Mouse (Mus musculus) lung, embryonic 14.5 days (tissue): ENCODE results near the gene Ago4. TPM values are rescaled to one million over a fixed set of nuclear protein-coding genes. Genes with fewer than 3 reads are reported as not detected.

Experiments
- ATAC-seq: fragments of 200-750 bp; cut with Nextera tagmentation; 2 replicates; pipeline ENCODE4 v1.8.0; 2017; ENCODE audit warnings: mild to moderate bottlenecking, moderate TSS enrichment, moderate library complexity; ENCODE audit not compliant: insufficient read depth
- DNase-seq: peaks from one replicate; pipeline ENCODE4 v3.0.0-alpha.2; 2015
- H3K27ac ChIP-seq: fragments of 300-500 bp; sonication (generic); 2 replicates; pipeline ENCODE4 v1.5.1; 2014; ENCODE audit warnings: low read depth, mild to moderate bottlenecking, moderate library complexity
- H3K27me3 ChIP-seq: fragments of 300-500 bp; sonication (generic); 2 replicates; pipeline ENCODE4 v1.6.1; 2014; ENCODE audit warnings: low read length, control low read depth; ENCODE audit not compliant: insufficient read depth
- H3K36me3 ChIP-seq: fragments of 300-500 bp; sonication (generic); 2 replicates; pipeline ENCODE4 v1.6.1; 2014; ENCODE audit warnings: control low read depth; ENCODE audit not compliant: insufficient read depth
- H3K4me1 ChIP-seq: fragments of 300-500 bp; sonication (generic); 2 replicates; pipeline ENCODE4 v1.6.1; 2014; ENCODE audit warnings: antibody characterized with exemption, control low read depth; ENCODE audit not compliant: insufficient read depth
- H3K4me2 ChIP-seq: fragments of 300-500 bp; sonication (generic); 2 replicates; pipeline ENCODE4 v1.6.1; 2014; ENCODE audit warnings: mild to moderate bottlenecking
- H3K4me3 ChIP-seq: fragments of 300-500 bp; sonication (generic); 2 replicates; pipeline ENCODE4 v1.5.1; 2014; ENCODE audit warnings: low read depth, low read length
- H3K9ac ChIP-seq: fragments of 300-500 bp; sonication (generic); 2 replicates; pipeline ENCODE4 v1.6.1; 2014
- H3K9me3 ChIP-seq: fragments of 300-500 bp; sonication (generic); 2 replicates; pipeline ENCODE4 v1.6.1; 2016; ENCODE audit warnings: low read depth, low read length, control low read depth
- CTCF ChIP-seq: IDR thresholded peaks from 2 replicates; pipeline ENCODE4 v1.5.1; 2016; ENCODE audit warnings: antibody characterized with exemption, low read depth
- WGBS: fragments of 180-500 bp; shearing (Covaris S2); extraction: QIAGEN DNeasy Blood & Tissue Kit; methylation state at CpG from one replicate; pipeline ENCODE4 v1.1.7; 2014; 5-methylcytosine and 5-hydroxymethylcytosine counted together
- polyA plus RNA-seq: library from polyadenylated mRNA; unstranded; fragments of >200 nt; fragmentation: Nextera tagmentation; extraction: Ambion mirVana; gene quantifications from 2 replicates; pipeline ENCODE4 v1.2.1, GENCODE M21; 2014

The Ago4 gene
- 2.9 and 3.5 TPM in 2 replicates for polyA plus RNA-seq

DNA sequence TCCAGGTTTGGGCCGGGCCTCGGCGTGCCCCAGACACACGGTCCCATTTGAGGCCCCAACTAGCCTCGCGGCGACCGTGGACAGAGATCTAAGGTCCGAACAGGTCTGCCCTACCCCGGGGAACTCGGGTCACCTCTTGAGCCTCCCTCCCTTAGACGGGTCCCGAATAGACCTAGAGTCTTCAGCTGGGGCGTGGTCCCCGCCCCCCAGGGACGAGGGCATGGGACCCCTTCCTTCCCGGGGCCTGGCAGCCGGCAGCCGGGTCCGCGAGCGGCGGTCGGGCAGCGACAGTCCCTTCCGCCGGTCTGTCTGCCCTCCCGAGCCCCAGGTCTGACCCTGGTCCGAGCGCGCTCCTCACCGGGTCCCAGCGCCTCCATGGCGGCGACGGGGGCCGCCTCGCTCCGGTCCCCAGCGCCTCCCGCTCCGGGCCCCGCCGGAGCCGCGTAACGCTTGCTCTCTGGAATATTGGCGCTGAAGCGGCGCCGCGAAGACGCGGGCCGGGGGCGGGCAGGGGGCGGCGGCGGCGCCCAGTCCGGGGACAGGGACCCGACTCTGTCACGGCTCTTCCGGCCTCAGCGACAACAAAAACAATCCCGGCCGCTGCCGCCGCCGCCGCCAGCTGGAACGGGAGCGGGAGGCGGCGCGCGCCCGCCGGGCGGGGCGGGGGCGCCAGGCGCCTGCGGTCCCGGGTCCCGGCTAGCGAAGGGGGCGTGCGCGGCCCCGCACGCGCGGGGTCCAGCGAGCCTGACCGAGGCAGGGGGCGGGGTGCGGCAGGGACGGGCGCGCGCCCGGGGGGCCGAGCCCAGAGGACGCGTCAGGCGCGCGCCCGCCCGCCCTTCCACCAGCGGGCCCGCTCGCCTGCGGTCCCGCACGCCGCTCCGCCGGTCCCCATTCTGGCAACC is at the start of gene Ago4:
Gene Ago4, minus strand, starts transcription at position 646 of the 902 bp plus-strand sequence.
- H3K9ac ChIP-seq, result peak within 1 kb of the TSS; percentile 79
- DNase-seq (peak; percentile 86), ATAC-seq (peak; percentile 90)
- no peaks in the 10 kb centered on the region; the same call in 1 of the 2 replicates for H3K4me1 ChIP-seq
- no peaks in the 10 kb centered on the region for H3K27me3 ChIP-seq
- H3K4me2 ChIP-seq, result peak within 1 kb of the TSS; percentile 94
- no peak within 1 kb of the TSS; the same call in 1 of the 2 replicates for H3K27ac ChIP-seq
- H3K4me3 ChIP-seq, result peak within 1 kb of the TSS; percentile 93
- TF ChIP-seq CTCF, result no peak
- under 1% methylated on average over 104 of the region's 120 CpGs for WGBS
- no peaks in the 10 kb centered on the region for H3K9me3 ChIP-seq
- no peaks in the 10 kb centered on the region for H3K36me3 ChIP-seq

GRCm38 (mm10) chr4:126579077-126579476 is 45.8 kb upstream of the Ago4 start:
- Histone ChIP-seq H3K27me3 (no peaks in the 10 kb centered on the region), H3K4me3 (no peak overlapping the region), H3K4me1 (no peaks in the 10 kb centered on the region), H3K27ac (no peak overlapping the region), H3K36me3 (peaks cover 98% of the 10 kb centered on the region), H3K9me3 (no peaks in the 10 kb centered on the region), H3K4me2 (no peak overlapping the region), H3K9ac (no peak overlapping the region)
- ATAC-seq (no peak), DNase-seq (no peak)
- TF ChIP-seq CTCF, result no peak
- WGBS, result 76% methylated on average over 2 of the region's 2 CpGs

- Histone ChIP-seq H3K27me3 (no peaks in the 10 kb centered on the region), H3K36me3 (peaks cover 98% of the 10 kb centered on the region), H3K9me3 (no peaks in the 10 kb centered on the region), H3K9ac (no peak overlapping the region), H3K4me2 (no peak overlapping the region), H3K4me3 (no peak overlapping the region), H3K27ac (no peak overlapping the region), H3K4me1 (no peaks in the 10 kb centered on the region)
- no peak for TF ChIP-seq CTCF
- ATAC-seq, result no peak
- DNase-seq, result no peak
- 79% methylated on average over 3 of the region's 3 CpGs for WGBS
Measured at GRCm38 (mm10) chr4:126577920-126578319, 44.6 kb upstream of the Ago4 start.

GRCm38 (mm10) chr4:126576281-126576680 is 43.0 kb upstream of the Ago4 start:
- no peak overlapping the region for H3K4me2 ChIP-seq
- no peak for ATAC-seq
- no peaks in the 10 kb centered on the region for H3K4me1 ChIP-seq
- H3K27ac ChIP-seq, result no peak overlapping the region
- no peak for DNase-seq
- no peak for TF ChIP-seq CTCF
- H3K9me3 ChIP-seq, result no peaks in the 10 kb centered on the region
- no peak overlapping the region for H3K9ac ChIP-seq
- H3K4me3 ChIP-seq, result no peak overlapping the region
- 88% methylated on average over 5 of the region's 5 CpGs for WGBS
- no peaks in the 10 kb centered on the region for H3K27me3 ChIP-seq
- H3K36me3 ChIP-seq, result peaks cover 100% of the 10 kb centered on the region

- no peak for ATAC-seq
- H3K36me3 ChIP-seq, result peaks cover 74% of the 10 kb centered on the region
- no peak overlapping the region for H3K4me2 ChIP-seq
- no peaks in the 10 kb centered on the region for H3K4me1 ChIP-seq
- no peaks in the 10 kb centered on the region for H3K27me3 ChIP-seq
- WGBS, result 92% methylated on average over 3 of the region's 3 CpGs
- H3K27ac ChIP-seq, result no peak overlapping the region
- H3K9ac ChIP-seq, result no peak overlapping the region
- H3K4me3 ChIP-seq, result no peak overlapping the region
- TF ChIP-seq CTCF, result no peak
- no peaks in the 10 kb centered on the region for H3K9me3 ChIP-seq
- DNase-seq, result no peak
Measured at GRCm38 (mm10) chr4:126569783-126570182, 36.5 kb upstream of the Ago4 start.

DNA sequence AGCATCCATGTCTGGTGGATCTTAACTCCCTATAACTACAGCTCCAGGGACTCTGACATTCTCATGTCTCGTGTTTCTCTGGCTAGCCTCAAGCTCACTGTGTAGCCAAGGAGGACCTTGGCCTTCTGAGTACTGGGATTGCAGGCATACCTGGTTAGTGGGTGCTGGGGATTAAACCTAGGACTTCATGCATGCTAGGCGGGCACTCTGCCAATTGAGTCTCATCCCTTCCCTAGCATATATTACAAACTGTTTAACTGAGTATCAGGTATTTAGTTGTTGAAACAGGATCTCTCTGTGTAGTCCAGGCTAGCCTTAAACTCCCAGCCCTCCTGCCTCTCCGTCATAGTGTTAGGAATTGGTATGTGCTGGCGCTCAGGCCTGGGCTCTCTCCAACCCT is 34.0 kb upstream of the Ago4 start:
- Histone ChIP-seq H3K27ac (no peak overlapping the region), H3K4me2 (no peak overlapping the region), H3K4me3 (no peak overlapping the region), H3K9me3 (no peaks in the 10 kb centered on the region), H3K27me3 (no peaks in the 10 kb centered on the region), H3K9ac (no peak overlapping the region), H3K36me3 (peaks cover 72% of the 10 kb centered on the region), H3K4me1 (no peaks in the 10 kb centered on the region)
- 92% methylated on average over 4 of the region's 4 CpGs for WGBS
- no peak for DNase-seq
- no peak for ATAC-seq
- TF ChIP-seq CTCF, result no peak

DNA sequence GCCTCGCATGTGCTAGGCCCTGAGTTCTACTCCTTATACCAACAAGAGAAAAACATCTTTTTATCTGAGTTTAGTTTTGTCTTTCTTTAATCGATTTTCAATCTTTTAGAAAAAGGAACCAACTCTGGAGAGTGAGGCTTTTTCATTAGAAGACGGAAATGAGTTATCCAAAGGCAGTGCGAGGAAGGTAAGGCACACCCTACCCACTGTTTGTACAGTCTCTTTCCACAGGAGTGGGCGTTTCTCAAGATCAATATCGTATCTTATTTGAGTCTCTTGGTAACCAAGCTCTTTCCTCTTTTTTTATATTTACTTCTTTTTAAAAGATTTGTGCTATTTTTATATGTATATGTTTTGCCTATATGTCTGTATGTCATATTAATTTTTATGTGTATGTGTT is 30.5 kb upstream of the Ago4 start:
- no peak for DNase-seq
- TF ChIP-seq CTCF, result no peak
- no peak for ATAC-seq
- H3K36me3 ChIP-seq, result peaks cover 79% of the 10 kb centered on the region
- WGBS, result 86% methylated on average over 6 of the region's 6 CpGs
- no peak overlapping the region for H3K4me3 ChIP-seq
- no peaks in the 10 kb centered on the region for H3K9me3 ChIP-seq
- H3K4me2 ChIP-seq, result no peak overlapping the region
- H3K4me1 ChIP-seq, result no peaks in the 10 kb centered on the region
- H3K9ac ChIP-seq, result no peak overlapping the region
- H3K27me3 ChIP-seq, result no peaks in the 10 kb centered on the region
- no peak overlapping the region for H3K27ac ChIP-seq
